ENCODE assay signal across 8 mouse cellular contexts in the genomic region with DNA sequence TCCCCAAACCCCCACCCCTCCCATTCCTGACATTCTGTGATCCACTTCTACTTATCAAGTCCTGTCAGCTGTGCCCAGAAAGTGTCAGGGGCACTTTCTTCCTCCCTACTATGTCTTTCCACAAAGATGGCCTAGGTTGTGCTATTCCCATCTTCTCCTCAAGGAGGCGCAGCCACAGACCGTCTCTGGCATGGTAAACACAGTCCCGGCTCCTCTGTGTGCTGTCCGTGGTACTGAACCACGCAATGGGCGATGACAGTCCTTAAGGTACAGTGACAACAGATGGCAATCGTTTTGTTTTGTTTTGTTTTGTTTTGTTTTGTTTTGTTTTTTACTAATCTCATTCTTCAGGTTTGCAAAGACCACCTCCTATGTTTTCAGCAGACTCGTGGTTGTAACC.
DNase-seq lines count a peak whose midpoint lies in the region; ATAC-seq and TF ChIP-seq lines count a peak whose summit lies in the region.

No protein-coding gene starts in this region.

- no peaks in the 10 kb centered on the region for H3K9me3 ChIP-seq in intestine, embryonic 14.5 days (ENCODE audit: control insufficient read depth, low read length)
- no peaks in the 10 kb centered on the region for H3K9me3 ChIP-seq in intestine, embryonic 15.5 days
- no peaks in the 10 kb centered on the region for H3K9me3 ChIP-seq in embryonic facial prominence, embryonic 10.5 days
- H3K9me3 ChIP-seq in hindbrain, postnatal 0 days (ENCODE audit: low read length) = no peaks in the 10 kb centered on the region
- no peaks in the 10 kb centered on the region for H3K9me3 ChIP-seq in liver, embryonic 14.5 days (ENCODE audit: control insufficient read depth, low read length)

- peak; percentile 88 for DNase-seq in intestine, embryonic 14.5 days (ENCODE audit: low spot score)
- DNase-seq in adrenal gland, adult 2 months = peak; percentile 72
- DNase-seq in embryonic facial prominence, embryonic 10.5 days (ENCODE audit: low spot score) = peak; percentile 83
- peak; percentile 78 for DNase-seq in hindbrain, postnatal 0 days (ENCODE audit: low spot score)
- peak; percentile 20 to 36 (median 28) for DNase-seq in liver, embryonic 14.5 days (ENCODE audit: low read depth in 3 of 3, low spot score in 3 of 3)
- peak; percentile 85 for DNase-seq in retina, postnatal 1 day
- DNase-seq in urinary bladder, adult 2 months (ENCODE audit: low spot score) = peak; percentile 32

- no peak overlapping the region for H3K4me3 ChIP-seq in intestine, embryonic 14.5 days (ENCODE audit: low read depth, low read length)
- H3K4me3 ChIP-seq in intestine, embryonic 15.5 days (replicated peaks) = no peak overlapping the region
- no peak overlapping the region for H3K4me3 ChIP-seq in embryonic facial prominence, embryonic 10.5 days
- no peak overlapping the region for H3K4me3 ChIP-seq in hindbrain, postnatal 0 days (ENCODE audit: low read length)
- no peak overlapping the region for H3K4me3 ChIP-seq in liver, embryonic 14.5 days (ENCODE audit: insufficient read depth in 1 of 2, low read depth in 2 of 2, low read length in 2 of 2)

- no peak overlapping the region for H3K27ac ChIP-seq in intestine, embryonic 14.5 days (ENCODE audit: low read depth)
- H3K27ac ChIP-seq in intestine, embryonic 15.5 days = no peak overlapping the region
- H3K27ac ChIP-seq in embryonic facial prominence, embryonic 10.5 days (replicated peaks) = no peak overlapping the region
- no peak overlapping the region for H3K27ac ChIP-seq in hindbrain, postnatal 0 days
- no peak overlapping the region for H3K27ac ChIP-seq in liver, embryonic 14.5 days

- peak; percentile 86 for TF ChIP-seq CTCF in hindbrain, postnatal 0 days (IDR thresholded peaks at IDR 0.05; ENCODE audit: low read depth)
- peak; percentile 77 for TF ChIP-seq CTCF in liver, embryonic 14.5 days (IDR thresholded peaks at IDR 0.05; ENCODE audit: low read depth)

- 10% methylated on average over 8 of the region's 8 CpGs for WGBS in intestine, embryonic 14.5 days
- 9% methylated on average over 8 of the region's 8 CpGs for WGBS in intestine, embryonic 15.5 days
- 12% methylated on average over 8 of the region's 8 CpGs for WGBS in embryonic facial prominence, embryonic 10.5 days
- 13% methylated on average over 8 of the region's 8 CpGs for WGBS in hindbrain, postnatal 0 days
- 6% methylated on average over 8 of the region's 8 CpGs for WGBS in liver, embryonic 14.5 days (ENCODE audit: insufficient replicate concordance)

- TF ChIP-seq EP300 in liver, embryonic 14.5 days (IDR thresholded peaks at IDR 0.05; ENCODE audit: low read depth) = no peak

- H3K9ac ChIP-seq in intestine, embryonic 14.5 days (ENCODE audit: low read length) = no peak overlapping the region
- no peak overlapping the region for H3K9ac ChIP-seq in intestine, embryonic 15.5 days
- no peak overlapping the region for H3K9ac ChIP-seq in hindbrain, postnatal 0 days (replicated peaks; ENCODE audit: low read length)
- no peak overlapping the region for H3K9ac ChIP-seq in liver, embryonic 14.5 days (replicated peaks)

- no peaks in the 10 kb centered on the region for H3K4me1 ChIP-seq in intestine, embryonic 14.5 days (replicated peaks; ENCODE audit: control insufficient read depth, insufficient read depth, low read length)
- no peaks in the 10 kb centered on the region for H3K4me1 ChIP-seq in intestine, embryonic 15.5 days (replicated peaks)
- H3K4me1 ChIP-seq in embryonic facial prominence, embryonic 10.5 days = no peaks in the 10 kb centered on the region
- H3K4me1 ChIP-seq in hindbrain, postnatal 0 days (ENCODE audit: insufficient read depth, low read length) = no peaks in the 10 kb centered on the region
- H3K4me1 ChIP-seq in liver, embryonic 14.5 days (replicated peaks; ENCODE audit: control insufficient read depth in 2 of 2, insufficient read depth in 2 of 2, low read length in 1 of 2) = no peaks in the 10 kb centered on the region

- no peaks in the 10 kb centered on the region for H3K36me3 ChIP-seq in intestine, embryonic 14.5 days (ENCODE audit: control insufficient read depth, insufficient read depth, low read length)
- H3K36me3 ChIP-seq in intestine, embryonic 15.5 days = no peaks in the 10 kb centered on the region
- H3K36me3 ChIP-seq in embryonic facial prominence, embryonic 10.5 days (replicated peaks) = no peaks in the 10 kb centered on the region
- H3K36me3 ChIP-seq in hindbrain, postnatal 0 days (ENCODE audit: insufficient read depth, low read length) = no peaks in the 10 kb centered on the region
- H3K36me3 ChIP-seq in liver, embryonic 14.5 days (replicated peaks; ENCODE audit: control insufficient read depth, insufficient read depth, low read depth) = no peaks in the 10 kb centered on the region

- ATAC-seq in intestine, embryonic 14.5 days (replicated peaks; ENCODE audit: low FRiP score, low TSS enrichment, low read depth) = 0 out of 2 replicates have a peak, but pooled peaks have one; percentile 36
- ATAC-seq in intestine, embryonic 15.5 days = no peak
- peak; percentile 38; the same call in 1 of the 2 replicates for ATAC-seq in hindbrain, postnatal 0 days
- ATAC-seq in liver, embryonic 14.5 days (ENCODE audit: insufficient read depth) = no peak

- no peak overlapping the region for H3K4me2 ChIP-seq in intestine, embryonic 14.5 days (ENCODE audit: low read length)
- H3K4me2 ChIP-seq in intestine, embryonic 15.5 days (replicated peaks) = no peak overlapping the region
- no peak overlapping the region for H3K4me2 ChIP-seq in hindbrain, postnatal 0 days (ENCODE audit: low read depth, low read length)
- no peak overlapping the region for H3K4me2 ChIP-seq in liver, embryonic 14.5 days (ENCODE audit: low read depth)

- H3K27me3 ChIP-seq in intestine, embryonic 14.5 days (replicated peaks; ENCODE audit: control insufficient read depth, insufficient read depth, low read length) = no peaks in the 10 kb centered on the region
- no peaks in the 10 kb centered on the region for H3K27me3 ChIP-seq in intestine, embryonic 15.5 days (replicated peaks)
- H3K27me3 ChIP-seq in embryonic facial prominence, embryonic 10.5 days (replicated peaks; ENCODE audit: low read depth, poor library complexity, severe bottlenecking) = no peaks in the 10 kb centered on the region
- no peaks in the 10 kb centered on the region for H3K27me3 ChIP-seq in hindbrain, postnatal 0 days (ENCODE audit: insufficient read depth, low read length)
- no peaks in the 10 kb centered on the region for H3K27me3 ChIP-seq in liver, embryonic 14.5 days (ENCODE audit: control insufficient read depth, insufficient read depth, low read length)

Comparison
In these comparisons a context has a peak if more than half of its experiments do, and no peak if none do; other contexts are left out.
1. ATAC-seq: peak in intestine, embryonic 14.5 days (single experiment) and hindbrain, postnatal 0 days (single experiment); none in intestine, embryonic 15.5 days (single experiment) and liver, embryonic 14.5 days (single experiment).
2. DNase-seq: peak in every context shown above with its lines; median percentile 88 in intestine, embryonic 14.5 days; 85 in retina, postnatal 1 day; 83 in embryonic facial prominence, embryonic 10.5 days; 78 in hindbrain, postnatal 0 days; 72 in adrenal gland, adult 2 months; 32 in urinary bladder, adult 2 months; 28 in liver, embryonic 14.5 days.